In genomic region chr1:89468141-89468540, GRCm38 (mm10) we compare ENCODE assay signal across 12 mouse cellular contexts. TPM values are rescaled to one million over a fixed set of nuclear protein-coding genes. Genes with fewer than 3 reads are reported as not detected.
DNase-seq lines count a peak whose midpoint lies in the region; ATAC-seq lines count a peak whose summit lies in the region.
"Had no signal": no experiment of that assay in that cellular context is flagged by ENCODE, and none has a peak within 500 bp of the region (broad histone marks: within the 10 kb centered on the region; RNA-seq: fewer than 3 reads in every experiment).

No protein-coding gene starts in this region.

- peaks cover 82% of the 10 kb centered on the region for H3K4me1 ChIP-seq in hindbrain, embryonic 10.5 days (replicated peaks)
- peaks cover 52% of the 10 kb centered on the region for H3K4me1 ChIP-seq in hindbrain, embryonic 16.5 days (ENCODE audit: control insufficient read depth, insufficient read depth, low read depth, low read length)
- peaks cover 46% of the 10 kb centered on the region for H3K4me1 ChIP-seq in lung, embryonic 16.5 days (replicated peaks; ENCODE audit: control insufficient read depth, insufficient read depth, low read length)
- peaks cover 65% of the 10 kb centered on the region for H3K4me1 ChIP-seq in liver, embryonic 13.5 days (replicated peaks)

- 71% methylated on average over 3 of the region's 3 CpGs for WGBS in hindbrain, embryonic 10.5 days
- WGBS in hindbrain, embryonic 16.5 days = 71% methylated on average over 3 of the region's 3 CpGs
- WGBS in lung, embryonic 16.5 days = 59% methylated on average over 3 of the region's 3 CpGs
- WGBS in liver, embryonic 13.5 days (ENCODE audit: insufficient replicate concordance) = 48% methylated on average over 3 of the region's 3 CpGs

- H3K4me3 ChIP-seq in hindbrain, embryonic 10.5 days = peak overlapping the region; percentile 21; the same call in 1 of the 2 replicates
- H3K4me3 ChIP-seq in hindbrain, embryonic 16.5 days (ENCODE audit: low read length) = no peak overlapping the region
- no peak overlapping the region for H3K4me3 ChIP-seq in lung, embryonic 16.5 days (ENCODE audit: low read length)
- H3K4me3 ChIP-seq in liver, embryonic 13.5 days (replicated peaks) = no peak overlapping the region
- H3K4me3 ChIP-seq: midbrain, embryonic 15.5 days had no signal

- H3K9ac ChIP-seq in hindbrain, embryonic 16.5 days (ENCODE audit: low read depth, low read length) = no peak overlapping the region
- no peak overlapping the region for H3K9ac ChIP-seq in lung, embryonic 16.5 days (ENCODE audit: low read length)
- H3K9ac ChIP-seq in liver, embryonic 13.5 days = no peak overlapping the region
- H3K9ac ChIP-seq: midbrain, embryonic 15.5 days had no signal

- peak; percentile 49 for DNase-seq in adrenal gland, adult 2 months
- DNase-seq in adrenal gland, postnatal 4 days (ENCODE audit: low spot score in 2 of 2) = no peak
- no peak for DNase-seq in hindbrain, embryonic 10.5 days (ENCODE audit: low spot score)
- DNase-seq in lung, postnatal 25 days (ENCODE audit: low spot score) = no peak
- no peak for DNase-seq in liver, embryonic 13.5 days
- DNase-seq in yolk sac, embryonic 10.5 days (ENCODE audit: low spot score) = no peak
- DNase-seq: cerebellum, adult 9-11 months; gastrocnemius, postnatal 36 days had no signal

- H3K36me3 ChIP-seq in hindbrain, embryonic 10.5 days = no peaks in the 10 kb centered on the region
- no peaks in the 10 kb centered on the region for H3K36me3 ChIP-seq in hindbrain, embryonic 16.5 days (ENCODE audit: control insufficient read depth, insufficient read depth, low read length)
- no peaks in the 10 kb centered on the region; the same call in 1 of the 2 replicates for H3K36me3 ChIP-seq in lung, embryonic 16.5 days (ENCODE audit: control insufficient read depth, insufficient read depth, low read length)
- no peaks in the 10 kb centered on the region for H3K36me3 ChIP-seq in liver, embryonic 13.5 days
- H3K36me3 ChIP-seq: midbrain, embryonic 15.5 days had no signal

- H3K4me2 ChIP-seq in hindbrain, embryonic 16.5 days (ENCODE audit: low read length) = no peak overlapping the region
- peak overlapping the region; percentile 19 for H3K4me2 ChIP-seq in lung, embryonic 16.5 days (ENCODE audit: low read depth, low read length)
- H3K4me2 ChIP-seq in liver, embryonic 13.5 days = peak overlapping the region; percentile 35; the same call in 1 of the 2 replicates
- H3K4me2 ChIP-seq: midbrain, embryonic 15.5 days had no signal

- H3K27me3 ChIP-seq in hindbrain, embryonic 10.5 days (ENCODE audit: insufficient read depth, poor library complexity, severe bottlenecking) = no peaks in the 10 kb centered on the region
- H3K27me3 ChIP-seq in hindbrain, embryonic 16.5 days (replicated peaks; ENCODE audit: control insufficient read depth, insufficient read depth, low read length) = no peaks in the 10 kb centered on the region
- no peaks in the 10 kb centered on the region for H3K27me3 ChIP-seq in lung, embryonic 16.5 days (ENCODE audit: control insufficient read depth, insufficient read depth, low read depth, low read length)
- H3K27me3 ChIP-seq in liver, embryonic 13.5 days = no peaks in the 10 kb centered on the region
- H3K27me3 ChIP-seq: midbrain, embryonic 15.5 days had no signal

- peak overlapping the region; percentile 78 for H3K27ac ChIP-seq in hindbrain, embryonic 10.5 days
- no peak overlapping the region for H3K27ac ChIP-seq in hindbrain, embryonic 16.5 days (ENCODE audit: low read depth, low read length)
- peak overlapping the region; percentile 84 for H3K27ac ChIP-seq in lung, embryonic 16.5 days (ENCODE audit: low read length)
- no peak overlapping the region; the same call in 1 of the 2 replicates for H3K27ac ChIP-seq in liver, embryonic 13.5 days
- H3K27ac ChIP-seq: macrophage; midbrain, embryonic 15.5 days had no signal

- no peaks in the 10 kb centered on the region for H3K9me3 ChIP-seq in hindbrain, embryonic 10.5 days
- no peaks in the 10 kb centered on the region for H3K9me3 ChIP-seq in hindbrain, embryonic 16.5 days (ENCODE audit: control insufficient read depth, low read length)
- H3K9me3 ChIP-seq in lung, embryonic 16.5 days (ENCODE audit: control insufficient read depth, low read length) = peaks cover 2% of the 10 kb centered on the region; the same call in 1 of the 2 replicates
- no peaks in the 10 kb centered on the region for H3K9me3 ChIP-seq in liver, embryonic 13.5 days (replicated peaks)
- H3K9me3 ChIP-seq: midbrain, embryonic 15.5 days had no signal

- no peak for ATAC-seq in hindbrain, embryonic 16.5 days
- ATAC-seq in lung, embryonic 16.5 days (ENCODE audit: low read depth) = no peak
- ATAC-seq in liver, embryonic 13.5 days (ENCODE audit: low read depth) = no peak

RNA-seq across cellular contexts. Expression of gene Agap1, which starts 13.5 kb away (rescaled TPM):
- 10 to 100 TPM; 46.2 to 61.6 TPM for total RNA-seq in adrenal gland, adult 2 months (2021)
- 11.3 and 15.5 TPM in 2 replicates for polyA plus RNA-seq in adrenal gland, adult 2 months (2012; rRNA removed)
- total RNA-seq in adrenal gland, postnatal 4 days (2021) = 10 to 100 TPM; 85.5 to 97.5 TPM
- polyA plus RNA-seq in hindbrain, embryonic 10.5 days (2016; fragmentation: Nextera tagmentation; extraction: Ambion mirVana) = 18.6 and 27.2 TPM in 2 replicates
- polyA plus RNA-seq in hindbrain, embryonic 16.5 days (2015; fragmentation: Nextera tagmentation; extraction: Ambion mirVana) = 31.9 and 33.7 TPM in 2 replicates
- 7.6 TPM in 2 replicates for polyA plus RNA-seq in lung, embryonic 16.5 days (2015; fragmentation: Nextera tagmentation; extraction: Ambion mirVana)
- polyA plus RNA-seq in liver, embryonic 13.5 days (2015; fragmentation: Nextera tagmentation; extraction: Ambion mirVana) = 1.1 and 1.2 TPM in 2 replicates

Comparison
In these comparisons a context has a peak if more than half of its experiments do, and no peak if none do; other contexts are left out.
1. H3K27ac ChIP-seq: peak in hindbrain, embryonic 10.5 days (single experiment) and lung, embryonic 16.5 days (single experiment); none in hindbrain, embryonic 16.5 days (single experiment) and liver, embryonic 13.5 days (single experiment).